Mouse (Mus musculus): ENCODE results near the gene Pxdn.

- TF ChIP-seq CTCF (IDR thresholded peaks at IDR 0.05; ENCODE audit: low read depth, low read length) (no peak), POLR2A (IDR thresholded peaks at IDR 0.05; ENCODE audit: borderline replicate concordance, low read depth, low read length) (no peak)
Observed at GRCm38 (mm10) chr12:29985126-29985525, 47.7 kb downstream of the Pxdn start.
